Mouse (Mus musculus) right cerebral cortex, postnatal 10 days (tissue): Measurements from ENCODE around the gene Pla2g2d.

Experiments
- DNase-seq, 2 experiments: peaks; one replicate each; pipeline ENCODE4 v3.0.0; 2021; ENCODE audit warnings: low spot score in 2 of 2

Gene Pla2g2d

GRCm38 (mm10) chr4:138825751-138826567, 50.4 kb downstream of the Pla2g2d start:
- DNase-seq: no peak

GRCm38 (mm10) chr4:138827147-138827546, 51.6 kb downstream of the Pla2g2d start:
- no peak for DNase-seq
